Mouse (Mus musculus): ENCODE measurements around the gene Gpn3.

GRCm38 (mm10) chr5:122379374-122380155 is 7.9 kb downstream of the Gpn3 start:
- TF ChIP-seq CTCF (IDR thresholded peaks at IDR 0.05; ENCODE audit: extremely low read depth, insufficient read depth, low read length) (peak; percentile 93), POLR2A (IDR thresholded peaks at IDR 0.05; ENCODE audit: extremely low read depth, insufficient read depth, low read length) (no peak)

Measured in cortical plate, adult 2 months (tissue).